Mouse (Mus musculus) hindbrain, postnatal 0 days (tissue): ENCODE results near the gene Tmem170b. TPM values are rescaled to one million over a fixed set of nuclear protein-coding genes. Genes with fewer than 3 reads are reported as not detected.

Experiments
- ATAC-seq: fragments of 200-750 bp; cut with Nextera tagmentation; 2 replicates; pipeline ENCODE4 v1.8.0; 2017; ENCODE audit warnings: mild to moderate bottlenecking, moderate TSS enrichment, moderate library complexity
- DNase-seq: peaks from one replicate; pipeline ENCODE4 v3.0.0-alpha.2; 2015; ENCODE audit warnings: low spot score
- H3K27ac ChIP-seq: fragments of 300-500 bp; sonication (generic); 2 replicates; pipeline ENCODE4 v1.5.1; 2014; ENCODE audit warnings: mild to moderate bottlenecking
- H3K27me3 ChIP-seq: fragments of 300-500 bp; sonication (generic); 2 replicates; pipeline ENCODE4 v1.6.1; 2014; ENCODE audit warnings: low read length, mixed read lengths; ENCODE audit not compliant: insufficient read depth
- H3K36me3 ChIP-seq: fragments of 300-500 bp; sonication (generic); 2 replicates; pipeline ENCODE4 v1.6.1; 2014; ENCODE audit warnings: low read length, mixed read lengths; ENCODE audit not compliant: insufficient read depth
- H3K4me1 ChIP-seq: fragments of 300-500 bp; sonication (generic); 2 replicates; pipeline ENCODE4 v1.6.1; 2014; ENCODE audit warnings: antibody characterized with exemption, low read length, mixed read lengths; ENCODE audit not compliant: insufficient read depth
- H3K4me2 ChIP-seq: fragments of 300-500 bp; sonication (generic); 2 replicates; pipeline ENCODE4 v1.6.1; 2014; ENCODE audit warnings: low read depth, mild to moderate bottlenecking, low read length, moderate library complexity, mixed read lengths
- H3K4me3 ChIP-seq: fragments of 300-500 bp; sonication (generic); 2 replicates; pipeline ENCODE4 v1.5.1; 2014; ENCODE audit warnings: low read length
- H3K9ac ChIP-seq: fragments of 300-500 bp; sonication (generic); replicated peaks from 2 replicates; pipeline ENCODE4 v1.6.1; 2014; ENCODE audit warnings: mild to moderate bottlenecking, low read length, moderate library complexity, mixed read lengths
- H3K9me3 ChIP-seq: fragments of 300-500 bp; sonication (generic); 2 replicates; pipeline ENCODE4 v1.6.1; 2016; ENCODE audit warnings: low read length, mixed read lengths
- CTCF ChIP-seq: IDR thresholded peaks from 2 replicates; pipeline ENCODE4 v1.5.1; 2016; ENCODE audit warnings: antibody characterized with exemption, control low read depth, low read depth
- WGBS: fragments of 180-500 bp; shearing (Covaris S2); extraction: QIAGEN DNeasy Blood & Tissue Kit; methylation state at CpG from one replicate; pipeline ENCODE4 v1.1.7; 2014; 5-methylcytosine and 5-hydroxymethylcytosine counted together
- polyA plus RNA-seq: library from polyadenylated mRNA; unstranded; fragments of >200 nt; fragmentation: Nextera tagmentation; extraction: Ambion mirVana; gene quantifications from 2 replicates; pipeline ENCODE4 v1.2.1, GENCODE M21; 2015
- total RNA-seq: library from RNA; depleted of rRNA; stranded (reverse); fragments of >200 nt; gene quantifications from 2 replicates; pipeline ENCODE4 v1.2.3, GENCODE M21; 2014

Tmem170b gene
- total and polyA plus RNA-seq, 2 experiments from 2014 or later, result 25.3 to 33.6 TPM

GRCm38 (mm10) chr13:41611046-41611445 is 5.3 kb downstream of the Tmem170b start:
- Histone ChIP-seq H3K27ac (no peak overlapping the region), H3K27me3 (no peaks in the 10 kb centered on the region), H3K4me1 (peaks cover 16% of the 10 kb centered on the region; the same call in 1 of the 2 replicates), H3K9ac (no peak overlapping the region), H3K4me2 (no peak overlapping the region), H3K4me3 (no peak overlapping the region), H3K9me3 (no peaks in the 10 kb centered on the region), H3K36me3 (no peaks in the 10 kb centered on the region)
- DNase-seq (no peak), ATAC-seq (no peak)
- no peak for TF ChIP-seq CTCF
- WGBS, result 72% methylated on average over 1 of the region's 1 CpGs

DNA sequence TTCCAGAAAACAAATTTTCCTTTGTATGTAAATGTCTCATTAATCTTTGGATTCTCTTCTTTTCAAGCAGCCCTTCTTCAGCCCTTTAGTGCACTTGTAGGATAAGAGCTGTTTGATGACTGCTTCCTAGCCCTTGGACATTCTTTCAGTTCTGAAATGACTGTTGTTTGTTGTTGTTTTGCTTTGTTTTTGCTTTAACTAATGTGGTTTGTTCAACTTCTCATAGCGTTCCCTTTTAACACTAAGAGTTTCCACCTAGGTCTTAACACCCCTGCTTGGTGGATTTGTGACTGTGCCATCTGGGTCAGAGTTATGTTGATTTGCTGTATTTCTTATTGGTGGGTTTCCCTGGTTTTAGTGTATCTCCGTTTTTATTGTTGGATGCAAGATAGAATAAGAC is 8.8 kb downstream of the Tmem170b start:
- WGBS, result 75% methylated on average over 2 of the region's 2 CpGs
- ATAC-seq, result no peak
- no peaks in the 10 kb centered on the region for H3K9me3 ChIP-seq
- H3K36me3 ChIP-seq, result no peaks in the 10 kb centered on the region
- H3K4me2 ChIP-seq, result no peak overlapping the region
- H3K4me1 ChIP-seq, result peaks cover 4% of the 10 kb centered on the region; the same call in 1 of the 2 replicates
- H3K9ac ChIP-seq, result no peak overlapping the region
- no peak overlapping the region for H3K27ac ChIP-seq
- DNase-seq, result no peak
- TF ChIP-seq CTCF, result no peak
- no peak overlapping the region for H3K4me3 ChIP-seq
- no peaks in the 10 kb centered on the region for H3K27me3 ChIP-seq

- Histone ChIP-seq H3K4me3 (no peak overlapping the region), H3K9ac (no peak overlapping the region), H3K9me3 (no peaks in the 10 kb centered on the region), H3K27me3 (no peaks in the 10 kb centered on the region), H3K36me3 (no peaks in the 10 kb centered on the region), H3K4me2 (no peak overlapping the region), H3K4me1 (peaks cover 4% of the 10 kb centered on the region; the same call in 1 of the 2 replicates), H3K27ac (no peak overlapping the region)
- DNase-seq (no peak), ATAC-seq (no peak)
- 23% methylated on average over 5 of the region's 5 CpGs for WGBS
- no peak for TF ChIP-seq CTCF
Observed at GRCm38 (mm10) chr13:41614982-41615381, 9.3 kb downstream of the Tmem170b start.

- peaks cover 4% of the 10 kb centered on the region; the same call in 1 of the 2 replicates for H3K4me1 ChIP-seq
- no peak overlapping the region for H3K4me3 ChIP-seq
- H3K9me3 ChIP-seq, result no peaks in the 10 kb centered on the region
- no peak overlapping the region for H3K4me2 ChIP-seq
- ATAC-seq (no peak), DNase-seq (no peak)
- no peak for TF ChIP-seq CTCF
- no peak overlapping the region for H3K27ac ChIP-seq
- H3K9ac ChIP-seq, result no peak overlapping the region
- WGBS, result 95% methylated on average over 4 of the region's 4 CpGs
- no peaks in the 10 kb centered on the region for H3K27me3 ChIP-seq
- no peaks in the 10 kb centered on the region for H3K36me3 ChIP-seq
Observed at GRCm38 (mm10) chr13:41619470-41619869, 13.8 kb downstream of the Tmem170b start.

GRCm38 (mm10) chr13:41620132-41620531 is 14.4 kb downstream of the Tmem170b start:
- Histone ChIP-seq H3K27me3 (no peaks in the 10 kb centered on the region), H3K9me3 (no peaks in the 10 kb centered on the region), H3K4me2 (no peak overlapping the region), H3K27ac (no peak overlapping the region), H3K36me3 (no peaks in the 10 kb centered on the region), H3K4me1 (no peaks in the 10 kb centered on the region), H3K9ac (no peak overlapping the region), H3K4me3 (no peak overlapping the region)
- DNase-seq (no peak), ATAC-seq (no peak)
- no peak for TF ChIP-seq CTCF
- 89% methylated on average over 4 of the region's 4 CpGs for WGBS

DNA sequence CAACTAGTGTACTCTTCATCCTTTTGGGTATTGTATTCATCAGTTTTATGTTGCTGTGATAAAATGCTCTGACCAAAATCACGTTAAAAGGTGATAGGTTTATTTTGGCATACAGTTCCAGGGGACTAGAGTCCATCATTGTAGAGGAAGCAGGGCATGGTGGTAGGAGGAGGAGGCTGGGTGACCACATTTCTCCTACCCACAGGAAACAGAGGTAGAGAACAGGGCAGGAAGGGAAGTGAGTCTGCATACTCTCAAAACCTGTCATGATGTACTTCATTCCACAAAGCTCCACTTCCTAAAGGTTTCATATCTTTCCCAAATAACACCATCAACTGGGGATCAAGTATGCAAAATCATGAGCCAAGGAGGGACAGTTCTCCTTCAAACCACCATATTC is 18.4 kb downstream of the Tmem170b start:
- Histone ChIP-seq H3K9ac (no peak overlapping the region), H3K9me3 (no peaks in the 10 kb centered on the region), H3K4me3 (no peak overlapping the region), H3K36me3 (no peaks in the 10 kb centered on the region), H3K27me3 (no peaks in the 10 kb centered on the region), H3K4me2 (no peak overlapping the region), H3K27ac (no peak overlapping the region), H3K4me1 (no peaks in the 10 kb centered on the region)
- no peak for ATAC-seq
- WGBS, result 97% methylated on average over 1 of the region's 1 CpGs
- DNase-seq, result no peak
- TF ChIP-seq CTCF, result no peak

- ATAC-seq, result no peak
- Histone ChIP-seq H3K36me3 (no peaks in the 10 kb centered on the region), H3K27ac (no peak overlapping the region), H3K27me3 (no peaks in the 10 kb centered on the region), H3K4me2 (no peak overlapping the region), H3K4me1 (no peaks in the 10 kb centered on the region), H3K9ac (no peak overlapping the region), H3K4me3 (no peak overlapping the region), H3K9me3 (no peaks in the 10 kb centered on the region)
- no peak for DNase-seq
- TF ChIP-seq CTCF, result no peak
- 77% methylated on average over 3 of the region's 3 CpGs for WGBS
Observed at GRCm38 (mm10) chr13:41625248-41625647, 19.5 kb downstream of the Tmem170b start.
